Mouse (Mus musculus): ENCODE results near the gene Zfp217. TPM values are rescaled to one million over a fixed set of nuclear protein-coding genes. Genes with fewer than 3 reads are reported as not detected.

Zfp217 gene
- polyA plus RNA-seq, 1 experiment, result 10.4 TPM

DNA sequence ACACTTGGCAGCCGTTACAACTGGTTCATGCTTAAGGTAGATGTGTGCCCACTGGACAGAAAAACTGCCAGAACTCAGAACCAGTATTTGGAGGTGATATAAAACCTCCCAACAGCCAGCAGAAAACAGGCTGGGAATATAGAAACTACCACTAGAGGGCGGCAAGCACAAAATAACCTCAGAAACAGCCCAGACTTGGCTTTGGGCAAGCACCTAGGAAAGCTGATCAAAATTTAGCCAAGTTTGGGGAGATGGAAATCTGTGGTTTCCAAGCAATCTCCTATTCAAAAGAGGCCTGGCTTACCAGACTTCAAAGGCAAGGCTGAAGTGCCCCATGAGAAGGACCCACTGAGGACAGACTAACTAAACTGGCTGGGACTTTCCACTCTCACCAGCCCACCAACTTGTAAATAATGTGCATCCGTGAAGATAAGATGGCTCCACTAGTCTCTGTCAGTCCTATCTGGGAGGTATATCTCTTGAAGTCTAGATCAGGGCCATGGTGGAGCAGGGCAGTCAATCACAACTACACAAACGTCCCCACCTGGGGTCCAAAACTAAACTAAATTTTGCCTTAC, 31.1 kb downstream of the Zfp217 start:
- Histone ChIP-seq H3K4me1 (ENCODE audit: control insufficient read depth, insufficient read depth, insufficient read length, low read length) (peaks cover 12% of the 10 kb centered on the region), H3K27me3 (ENCODE audit: control insufficient read depth, insufficient read depth, low read length) (no peaks in the 10 kb centered on the region), H3K27ac (ENCODE audit: insufficient read depth, low read depth, low read length) (no peak overlapping the region), H3K36me3 (ENCODE audit: control insufficient read depth, insufficient read depth, low read length) (peaks cover 76% of the 10 kb centered on the region), H3K4me3 (ENCODE audit: low read depth, low read length) (no peak overlapping the region)
- WGBS, result 29% methylated on average over 4 of the region's 4 CpGs
- TF ChIP-seq CTCF (IDR thresholded peaks at IDR 0.05; ENCODE audit: extremely low read depth, insufficient read length, insufficient replicate concordance, low read depth, low read length), result peak; percentile 39; the same call in 1 of the 2 replicates
- TF ChIP-seq POLR2A (IDR thresholded peaks at IDR 0.05; ENCODE audit: low read depth, low read length), result no peak

- H3K4me3 ChIP-seq (ENCODE audit: low read depth, low read length), result no peak overlapping the region
- H3K36me3 ChIP-seq (ENCODE audit: control insufficient read depth, insufficient read depth, low read length), result peaks cover 71% of the 10 kb centered on the region
- TF ChIP-seq POLR2A (IDR thresholded peaks at IDR 0.05; ENCODE audit: low read depth, low read length) (no peak), CTCF (IDR thresholded peaks at IDR 0.05; ENCODE audit: extremely low read depth, insufficient read length, insufficient replicate concordance, low read depth, low read length) (no peak)
- H3K27ac ChIP-seq (ENCODE audit: insufficient read depth, low read depth, low read length), result peak overlapping the region; percentile 7; the same call in 1 of the 2 replicates
- no peaks in the 10 kb centered on the region for H3K27me3 ChIP-seq (ENCODE audit: control insufficient read depth, insufficient read depth, low read length)
- peaks cover 9% of the 10 kb centered on the region; the same call in 1 of the 2 replicates for H3K4me1 ChIP-seq (ENCODE audit: control insufficient read depth, insufficient read depth, insufficient read length, low read length)
- 30% methylated on average over 8 of the region's 8 CpGs for WGBS
These were observed 37.6 kb downstream of the Zfp217 start for GRCm38 (mm10) chr2:170110306-170110705.

- Histone ChIP-seq H3K4me1 (ENCODE audit: control insufficient read depth, insufficient read depth, insufficient read length, low read length) (peaks cover 9% of the 10 kb centered on the region; the same call in 1 of the 2 replicates), H3K4me3 (ENCODE audit: low read depth, low read length) (no peak overlapping the region), H3K36me3 (ENCODE audit: control insufficient read depth, insufficient read depth, low read length) (peaks cover 63% of the 10 kb centered on the region), H3K27ac (ENCODE audit: insufficient read depth, low read depth, low read length) (no peak overlapping the region), H3K27me3 (ENCODE audit: control insufficient read depth, insufficient read depth, low read length) (no peaks in the 10 kb centered on the region)
- 55% methylated on average over 5 of the region's 5 CpGs for WGBS
- no peak for TF ChIP-seq CTCF (IDR thresholded peaks at IDR 0.05; ENCODE audit: extremely low read depth, insufficient read length, insufficient replicate concordance, low read depth, low read length)
- no peak for TF ChIP-seq POLR2A (IDR thresholded peaks at IDR 0.05; ENCODE audit: low read depth, low read length)
These were observed 38.4 kb downstream of the Zfp217 start for GRCm38 (mm10) chr2:170109528-170109927.

DNA sequence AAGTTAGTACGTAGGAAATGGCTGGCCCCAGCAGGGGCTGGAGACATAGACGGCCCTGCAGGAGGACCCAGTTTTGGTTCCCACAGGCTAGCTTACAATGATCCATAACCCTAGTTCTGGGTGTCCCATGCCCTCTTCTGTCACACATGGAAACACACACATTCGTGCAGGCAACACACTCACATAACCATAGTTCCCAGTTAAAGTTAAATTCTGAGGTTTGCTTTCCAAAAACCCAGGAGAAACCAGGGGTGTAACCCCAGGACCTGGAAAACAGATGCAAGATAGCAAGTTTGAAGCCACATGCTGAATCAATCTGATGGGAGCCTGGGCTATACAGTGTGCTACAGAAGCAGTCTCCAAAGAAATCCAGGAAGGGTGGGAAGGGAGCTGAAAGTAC, 40.1 kb downstream of the Zfp217 start:
- H3K27ac ChIP-seq (ENCODE audit: insufficient read depth, low read depth, low read length), result no peak overlapping the region
- TF ChIP-seq POLR2A (IDR thresholded peaks at IDR 0.05; ENCODE audit: low read depth, low read length) (no peak), CTCF (IDR thresholded peaks at IDR 0.05; ENCODE audit: extremely low read depth, insufficient read length, insufficient replicate concordance, low read depth, low read length) (no peak)
- H3K27me3 ChIP-seq (ENCODE audit: control insufficient read depth, insufficient read depth, low read length), result no peaks in the 10 kb centered on the region
- peaks cover 46% of the 10 kb centered on the region for H3K36me3 ChIP-seq (ENCODE audit: control insufficient read depth, insufficient read depth, low read length)
- H3K4me3 ChIP-seq (ENCODE audit: low read depth, low read length), result no peak overlapping the region
- 71% methylated on average over 3 of the region's 3 CpGs for WGBS
- H3K4me1 ChIP-seq (ENCODE audit: control insufficient read depth, insufficient read depth, insufficient read length, low read length), result peaks cover 9% of the 10 kb centered on the region; the same call in 1 of the 2 replicates

DNA sequence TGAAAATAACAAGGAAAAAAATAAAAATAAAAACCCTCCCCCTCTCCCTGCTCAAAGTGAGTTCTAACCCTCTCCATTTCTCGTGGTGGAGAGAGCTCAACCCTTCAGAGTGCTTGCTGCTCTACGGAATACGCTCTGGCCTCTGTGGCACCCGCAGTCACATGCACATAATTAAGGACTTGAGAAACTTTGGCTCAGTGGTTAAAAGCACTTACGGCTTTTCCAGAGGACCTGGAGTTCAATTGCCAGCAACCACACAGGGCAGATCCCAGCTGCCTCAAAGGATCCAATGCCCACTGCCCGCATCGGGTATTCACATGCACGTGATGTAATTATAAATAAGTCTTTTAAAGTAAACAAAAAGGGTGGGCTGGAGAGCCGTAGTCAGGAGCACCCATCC, 41.9 kb downstream of the Zfp217 start:
- WGBS, result 69% methylated on average over 9 of the region's 9 CpGs
- TF ChIP-seq POLR2A (IDR thresholded peaks at IDR 0.05; ENCODE audit: low read depth, low read length) (no peak), CTCF (IDR thresholded peaks at IDR 0.05; ENCODE audit: extremely low read depth, insufficient read length, insufficient replicate concordance, low read depth, low read length) (no peak)

GRCm38 (mm10) chr2:170104396-170104795, 43.5 kb downstream of the Zfp217 start:
- no peak overlapping the region for H3K4me3 ChIP-seq (ENCODE audit: low read depth, low read length)
- H3K27ac ChIP-seq (ENCODE audit: insufficient read depth, low read depth, low read length), result no peak overlapping the region
- no peaks in the 10 kb centered on the region for H3K27me3 ChIP-seq (ENCODE audit: control insufficient read depth, insufficient read depth, low read length)
- peaks cover 16% of the 10 kb centered on the region for H3K36me3 ChIP-seq (ENCODE audit: control insufficient read depth, insufficient read depth, low read length)
- WGBS, result 82% methylated on average over 6 of the region's 6 CpGs
- H3K4me1 ChIP-seq (ENCODE audit: control insufficient read depth, insufficient read depth, insufficient read length, low read length), result no peaks in the 10 kb centered on the region
- TF ChIP-seq CTCF (IDR thresholded peaks at IDR 0.05; ENCODE audit: extremely low read depth, insufficient read length, insufficient replicate concordance, low read depth, low read length), result no peak
- TF ChIP-seq POLR2A (IDR thresholded peaks at IDR 0.05; ENCODE audit: low read depth, low read length), result no peak

More for the DNA sequence above, 41.9 kb downstream of the Zfp217 start:
- peaks cover 32% of the 10 kb centered on the region for H3K36me3 ChIP-seq (ENCODE audit: control insufficient read depth, insufficient read depth, low read length)
- no peak overlapping the region for H3K4me3 ChIP-seq (ENCODE audit: low read depth, low read length)
- H3K4me1 ChIP-seq (ENCODE audit: control insufficient read depth, insufficient read depth, insufficient read length, low read length), result peaks cover 6% of the 10 kb centered on the region; the same call in 1 of the 2 replicates
- H3K27ac ChIP-seq (ENCODE audit: insufficient read depth, low read depth, low read length), result no peak overlapping the region
- no peaks in the 10 kb centered on the region for H3K27me3 ChIP-seq (ENCODE audit: control insufficient read depth, insufficient read depth, low read length)

GRCm38 (mm10) chr2:170103852-170104251, 44.1 kb downstream of the Zfp217 start:
- TF ChIP-seq CTCF (IDR thresholded peaks at IDR 0.05; ENCODE audit: extremely low read depth, insufficient read length, insufficient replicate concordance, low read depth, low read length) (peak; percentile 86), POLR2A (IDR thresholded peaks at IDR 0.05; ENCODE audit: low read depth, low read length) (no peak)
- Histone ChIP-seq H3K4me1 (ENCODE audit: control insufficient read depth, insufficient read depth, insufficient read length, low read length) (no peaks in the 10 kb centered on the region), H3K4me3 (ENCODE audit: low read depth, low read length) (no peak overlapping the region)

More at GRCm38 (mm10) chr2:170103852-170104251, 44.1 kb downstream of the Zfp217 start:
- no peak overlapping the region for H3K27ac ChIP-seq (ENCODE audit: insufficient read depth, low read depth, low read length)
- peaks cover 12% of the 10 kb centered on the region for H3K36me3 ChIP-seq (ENCODE audit: control insufficient read depth, insufficient read depth, low read length)
- 29% methylated on average over 9 of the region's 9 CpGs for WGBS
- no peaks in the 10 kb centered on the region for H3K27me3 ChIP-seq (ENCODE audit: control insufficient read depth, insufficient read depth, low read length)
